Mouse (Mus musculus) ES-E14 (cell line): ENCODE measurements around the gene Erbb4.

Experiments
- CHD2 ChIP-seq: IDR thresholded peaks from 2 replicates; pipeline ENCODE4 v1.6.1; 2014; ENCODE audit warnings: mild to moderate bottlenecking, low read depth, low read length, inconsistent platforms
- HCFC1 ChIP-seq: IDR thresholded peaks from 2 replicates; pipeline ENCODE4 v1.6.1; 2012; ENCODE audit warnings: low read length, inconsistent platforms, borderline replicate concordance; ENCODE audit not compliant: insufficient read depth
- MAFK ChIP-seq: IDR thresholded peaks from 2 replicates; pipeline ENCODE4 v1.6.1; 2014; ENCODE audit warnings: mild to moderate bottlenecking, low read depth, low read length, inconsistent platforms; ENCODE audit not compliant: insufficient read depth
- ZC3H11A ChIP-seq: IDR thresholded peaks from 2 replicates; pipeline ENCODE4 v1.6.1; 2012; ENCODE audit warnings: low read depth, mild to moderate bottlenecking, inconsistent platforms, low read length, borderline replicate concordance
- ZNF384 ChIP-seq: IDR thresholded peaks from 2 replicates; pipeline ENCODE4 v1.6.1; 2012; ENCODE audit warnings: low read depth, low read length, inconsistent platforms

- TF ChIP-seq MAFK (no peak), ZC3H11A (no peak), ZNF384 (no peak), HCFC1 (no peak), CHD2 (no peak)
Observed at GRCm38 (mm10) chr1:68503873-68504272, 604.0 kb downstream of the Erbb4 start.
